Mouse (Mus musculus) forebrain, embryonic 12.5 days (tissue): ENCODE measurements at regions not wholly inside any gene's neighbourhood (a gene's known extent, or its start where the extent isn't known, plus 50 kb on each side); places are given as distances from the start of the nearest gene placed in this dataset.

Experiments used
- ATAC-seq: fragments of 200-750 bp; cut with Nextera tagmentation; 2 replicates; pipeline ENCODE4 v1.8.0; 2017; ENCODE audit warnings: moderate TSS enrichment; ENCODE audit not compliant: low FRiP score
- H3K27ac ChIP-seq: fragments of 300-500 bp; sonication (generic); 2 replicates; pipeline ENCODE4 v1.5.1; 2016; ENCODE audit warnings: mild to moderate bottlenecking
- H3K27me3 ChIP-seq: fragments of 300-500 bp; sonication (generic); 2 replicates; pipeline ENCODE4 v1.6.1; 2016; ENCODE audit warnings: mild to moderate bottlenecking
- H3K36me3 ChIP-seq: fragments of 300-500 bp; sonication (generic); replicated peaks from 2 replicates; pipeline ENCODE4 v1.6.1; 2016; ENCODE audit warnings: mild to moderate bottlenecking
- H3K4me1 ChIP-seq: fragments of 300-500 bp; sonication (generic); 2 replicates; pipeline ENCODE4 v1.6.1; 2016
- H3K4me2 ChIP-seq: fragments of 300-500 bp; sonication (generic); 2 replicates; pipeline ENCODE4 v1.6.1; 2016; ENCODE audit warnings: mild to moderate bottlenecking, moderate library complexity
- H3K4me3 ChIP-seq: fragments of 300-500 bp; sonication (generic); replicated peaks from 2 replicates; pipeline ENCODE4 v1.5.1; 2016; ENCODE audit warnings: mild to moderate bottlenecking
- H3K9ac ChIP-seq: fragments of 300-500 bp; sonication (generic); 2 replicates; pipeline ENCODE4 v1.6.1; 2016; ENCODE audit warnings: mild to moderate bottlenecking
- H3K9me3 ChIP-seq: fragments of 300-500 bp; sonication (generic); 2 replicates; pipeline ENCODE4 v1.6.1; 2016
- WGBS: fragments of 180-500 bp; shearing (Covaris S2); methylation state at CpG from one replicate; pipeline ENCODE4 v1.1.7; 2016; 5-methylcytosine and 5-hydroxymethylcytosine counted together

DNA sequence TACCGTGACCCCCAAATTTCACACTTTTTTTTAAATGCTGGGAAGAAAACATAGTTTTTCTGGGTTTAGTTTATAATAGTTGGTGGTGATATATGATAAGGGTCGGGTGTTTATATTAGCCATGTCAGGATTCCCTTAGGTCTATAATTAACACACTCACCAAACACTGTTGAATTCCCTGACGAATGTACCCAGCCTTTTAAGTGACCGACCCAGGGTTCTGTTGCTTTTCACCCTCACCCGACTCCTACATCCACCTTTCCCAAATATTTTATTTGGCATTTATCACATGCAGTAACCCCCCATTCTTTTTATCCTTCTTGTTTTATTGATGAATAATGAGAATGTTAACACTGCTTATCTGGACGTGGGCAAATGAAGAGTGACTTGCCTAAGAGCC is 389.1 kb upstream of the Fam241a start:
- Histone ChIP-seq H3K9ac (no peak overlapping the region), H3K27ac (no peak overlapping the region), H3K27me3 (no peaks in the 10 kb centered on the region), H3K4me3 (no peak overlapping the region), H3K36me3 (no peaks in the 10 kb centered on the region), H3K4me2 (no peak overlapping the region), H3K4me1 (no peaks in the 10 kb centered on the region), H3K9me3 (no peaks in the 10 kb centered on the region)
- 86% methylated on average over 6 of the region's 6 CpGs for WGBS
- no peak for ATAC-seq

DNA sequence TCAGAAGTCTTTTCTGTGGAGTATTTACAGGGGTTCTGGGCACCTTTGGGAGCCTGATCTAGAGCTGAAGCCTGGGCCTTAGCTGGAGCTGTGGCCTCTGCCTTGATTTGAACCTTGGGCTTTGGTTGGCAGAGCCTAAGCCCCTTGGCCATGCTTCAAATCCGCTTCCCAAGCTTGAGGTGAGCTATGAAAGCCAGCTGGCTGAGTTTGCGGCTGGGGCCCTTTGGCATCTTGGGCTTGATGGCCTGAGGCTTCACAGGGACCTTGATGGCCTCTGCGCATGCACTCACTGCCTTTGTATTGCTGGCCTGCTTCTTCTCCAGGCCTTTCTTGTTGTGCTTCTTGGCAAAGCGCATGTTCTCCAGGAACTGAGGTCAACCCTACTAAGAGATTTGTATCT is 384.5 kb upstream of the Fam241a start:
- Histone ChIP-seq H3K4me2 (no peak overlapping the region), H3K36me3 (no peaks in the 10 kb centered on the region), H3K27ac (no peak overlapping the region), H3K9me3 (no peaks in the 10 kb centered on the region), H3K4me1 (no peaks in the 10 kb centered on the region), H3K9ac (no peak overlapping the region), H3K4me3 (no peak overlapping the region), H3K27me3 (no peaks in the 10 kb centered on the region)
- ATAC-seq: no peak
- WGBS: 93% methylated on average over 4 of the region's 4 CpGs

- Histone ChIP-seq H3K9ac (no peak overlapping the region), H3K4me3 (no peak overlapping the region), H3K27me3 (no peaks in the 10 kb centered on the region), H3K4me2 (no peak overlapping the region), H3K27ac (no peak overlapping the region), H3K36me3 (no peaks in the 10 kb centered on the region), H3K9me3 (no peaks in the 10 kb centered on the region), H3K4me1 (no peaks in the 10 kb centered on the region)
- no peak for ATAC-seq
- 68% methylated on average over 6 of the region's 6 CpGs for WGBS
These were observed 374.5 kb upstream of the Fam241a start for GRCm38 (mm10) chr3:128270576-128270975.

GRCm38 (mm10) chr3:128261208-128261607 is 365.1 kb upstream of the Fam241a start:
- no peak for ATAC-seq
- Histone ChIP-seq H3K36me3 (no peaks in the 10 kb centered on the region), H3K9ac (no peak overlapping the region), H3K4me1 (no peaks in the 10 kb centered on the region), H3K27me3 (no peaks in the 10 kb centered on the region), H3K9me3 (no peaks in the 10 kb centered on the region), H3K4me2 (no peak overlapping the region), H3K27ac (no peak overlapping the region), H3K4me3 (no peak overlapping the region)
- WGBS: 83% methylated on average over 2 of the region's 2 CpGs

DNA sequence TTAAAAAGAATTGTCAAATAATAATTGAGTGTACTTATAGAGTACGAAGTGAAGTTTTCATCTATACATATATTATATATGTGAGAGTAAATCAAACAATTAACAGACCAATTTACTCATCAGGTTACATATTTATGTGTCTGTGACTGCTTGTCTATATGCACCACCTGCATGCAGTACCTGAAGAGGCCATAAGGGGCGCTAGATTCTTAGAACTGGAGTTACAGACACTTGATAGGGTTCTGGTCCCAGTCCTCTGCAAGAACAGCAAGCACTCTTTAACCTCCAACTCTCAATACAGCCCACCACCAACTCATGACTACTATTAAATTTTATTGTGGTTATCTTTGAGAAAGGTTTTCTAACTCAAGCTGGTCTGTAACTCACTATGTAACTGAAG is 351.7 kb upstream of the Fam241a start:
- WGBS: 69% methylated on average over 2 of the region's 2 CpGs
- H3K4me1 ChIP-seq: no peaks in the 10 kb centered on the region
- ATAC-seq: no peak
- no peak overlapping the region for H3K4me3 ChIP-seq
- H3K9me3 ChIP-seq: no peaks in the 10 kb centered on the region
- no peaks in the 10 kb centered on the region for H3K27me3 ChIP-seq
- H3K4me2 ChIP-seq: no peak overlapping the region
- no peak overlapping the region for H3K9ac ChIP-seq
- H3K36me3 ChIP-seq: no peaks in the 10 kb centered on the region
- no peak overlapping the region for H3K27ac ChIP-seq

GRCm38 (mm10) chr3:128239813-128240421 is 343.8 kb upstream of the Fam241a start:
- no peak overlapping the region for H3K9ac ChIP-seq
- no peak for ATAC-seq

GRCm38 (mm10) chr3:128230390-128230789 is 334.3 kb upstream of the Fam241a start:
- 85% methylated on average over 5 of the region's 5 CpGs for WGBS
- Histone ChIP-seq H3K4me2 (no peak overlapping the region), H3K27ac (no peak overlapping the region), H3K9ac (no peak overlapping the region), H3K27me3 (no peaks in the 10 kb centered on the region), H3K9me3 (no peaks in the 10 kb centered on the region), H3K4me3 (no peak overlapping the region), H3K36me3 (no peaks in the 10 kb centered on the region), H3K4me1 (no peaks in the 10 kb centered on the region)
- no peak for ATAC-seq

More at GRCm38 (mm10) chr3:128239813-128240421, 343.8 kb upstream of the Fam241a start:
- no peak overlapping the region for H3K27ac ChIP-seq
- H3K9me3 ChIP-seq: no peaks in the 10 kb centered on the region
- no peaks in the 10 kb centered on the region for H3K36me3 ChIP-seq
- H3K27me3 ChIP-seq: no peaks in the 10 kb centered on the region
- no peak overlapping the region for H3K4me3 ChIP-seq
- WGBS: 88% methylated on average over 7 of the region's 7 CpGs
- no peaks in the 10 kb centered on the region for H3K4me1 ChIP-seq
- H3K4me2 ChIP-seq: no peak overlapping the region

GRCm38 (mm10) chr3:128226930-128227585 is 330.9 kb upstream of the Fam241a start:
- Histone ChIP-seq H3K36me3 (no peaks in the 10 kb centered on the region), H3K4me3 (no peak overlapping the region), H3K4me2 (no peak overlapping the region), H3K9ac (no peak overlapping the region), H3K9me3 (no peaks in the 10 kb centered on the region), H3K27me3 (no peaks in the 10 kb centered on the region), H3K27ac (no peak overlapping the region), H3K4me1 (peaks cover 4% of the 10 kb centered on the region; the same call in 1 of the 2 replicates)
- no peak for ATAC-seq
- 65% methylated on average over 6 of the region's 6 CpGs for WGBS

DNA sequence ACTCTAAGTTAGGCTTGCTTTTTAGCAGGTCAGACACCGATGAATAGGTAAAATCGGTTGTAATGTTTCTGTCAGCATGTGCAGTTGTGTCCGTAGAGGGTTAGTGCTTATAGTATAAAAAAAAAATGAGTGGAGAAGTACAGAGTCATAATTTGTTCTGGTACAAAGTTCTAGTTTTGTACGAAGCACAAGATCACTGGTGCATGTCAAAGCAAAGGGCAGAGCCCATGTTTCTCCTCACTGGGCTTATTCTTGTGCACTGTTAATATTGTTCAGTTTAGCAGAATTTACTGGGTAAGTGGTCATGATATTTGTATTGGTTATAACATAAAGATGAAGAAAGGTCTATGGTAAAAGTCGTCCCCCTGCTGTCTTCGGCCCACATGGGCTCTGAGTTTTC is 330.4 kb upstream of the Fam241a start:
- Histone ChIP-seq H3K4me2 (no peak overlapping the region), H3K4me3 (no peak overlapping the region), H3K9ac (no peak overlapping the region), H3K4me1 (peaks cover 4% of the 10 kb centered on the region; the same call in 1 of the 2 replicates), H3K27ac (no peak overlapping the region), H3K36me3 (no peaks in the 10 kb centered on the region), H3K27me3 (no peaks in the 10 kb centered on the region), H3K9me3 (no peaks in the 10 kb centered on the region)
- no peak for ATAC-seq
- 88% methylated on average over 6 of the region's 6 CpGs for WGBS

- H3K4me3 ChIP-seq: no peak overlapping the region
- no peak overlapping the region for H3K27ac ChIP-seq
- ATAC-seq: 0 out of 2 replicates have a peak, but pooled peaks have one; percentile 46
- H3K27me3 ChIP-seq: no peaks in the 10 kb centered on the region
- H3K4me2 ChIP-seq: peak overlapping the region; percentile 19; the same call in 1 of the 2 replicates
- H3K36me3 ChIP-seq: no peaks in the 10 kb centered on the region
- 23% methylated on average over 12 of the region's 12 CpGs for WGBS
- peaks cover 6% of the 10 kb centered on the region; the same call in 1 of the 2 replicates for H3K4me1 ChIP-seq
- no peaks in the 10 kb centered on the region for H3K9me3 ChIP-seq
- H3K9ac ChIP-seq: no peak overlapping the region
These were observed 326.2 kb upstream of the Fam241a start for GRCm38 (mm10) chr3:128222344-128222743.

DNA sequence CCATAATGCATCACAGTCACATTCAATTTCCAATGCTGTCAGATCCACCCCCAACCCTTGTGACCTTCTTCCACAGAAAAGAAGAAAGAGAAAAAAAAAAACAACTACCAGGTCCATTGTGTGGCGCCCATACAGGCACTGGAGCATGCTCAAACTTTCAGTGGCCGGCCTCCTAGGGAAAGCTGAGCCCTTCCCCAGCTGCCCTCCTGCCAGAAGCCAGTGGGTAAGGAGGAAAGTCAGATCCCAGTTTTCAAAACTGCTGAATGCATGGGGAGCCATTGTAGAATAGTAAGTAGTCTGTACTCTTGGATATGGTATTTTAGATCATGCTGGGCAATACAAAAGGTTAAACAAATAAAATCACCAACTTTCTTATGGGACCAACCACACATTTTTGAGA is 325.5 kb upstream of the Fam241a start:
- WGBS: 34% methylated on average over 2 of the region's 2 CpGs
- Histone ChIP-seq H3K36me3 (no peaks in the 10 kb centered on the region), H3K9ac (no peak overlapping the region), H3K9me3 (no peaks in the 10 kb centered on the region), H3K27me3 (no peaks in the 10 kb centered on the region), H3K4me3 (no peak overlapping the region), H3K4me1 (peaks cover 6% of the 10 kb centered on the region; the same call in 1 of the 2 replicates), H3K27ac (no peak overlapping the region), H3K4me2 (no peak overlapping the region)
- no peak for ATAC-seq

DNA sequence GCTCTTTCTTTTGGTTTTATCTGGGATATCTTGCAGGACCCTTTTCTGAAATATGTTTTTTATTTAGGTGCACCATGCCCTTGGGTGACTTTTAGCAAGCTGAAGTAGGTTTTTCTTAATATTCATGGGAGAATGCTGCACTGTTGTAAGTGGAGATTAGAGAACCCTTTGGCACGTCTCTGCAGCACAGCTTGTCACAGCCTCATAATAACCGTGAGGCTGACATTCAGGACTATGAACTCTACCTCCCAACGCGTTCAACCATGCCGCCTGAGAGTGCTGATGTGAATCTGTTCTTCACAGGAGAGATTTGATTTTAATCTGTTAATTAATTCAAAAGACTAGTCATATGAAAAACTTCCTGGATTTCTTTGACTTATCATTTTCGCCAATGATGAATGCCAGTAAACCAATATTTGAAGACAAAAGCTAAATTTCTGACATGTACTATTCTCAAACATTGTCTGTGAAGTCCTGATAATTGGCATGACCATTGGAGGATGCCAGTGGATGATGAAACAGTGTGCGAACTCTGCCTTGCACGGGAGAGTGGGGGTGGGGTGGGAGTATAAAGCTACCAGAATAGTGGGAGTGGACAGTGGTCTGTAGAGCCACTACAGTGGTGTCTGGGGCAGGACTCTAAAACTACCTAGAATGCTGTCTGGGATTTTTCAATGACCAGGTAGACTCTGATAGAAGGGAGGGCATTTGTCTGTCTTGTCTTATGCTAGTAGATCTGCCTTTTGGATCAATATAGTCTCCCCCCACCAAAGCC is 324.8 kb upstream of the Fam241a start:
- no peaks in the 10 kb centered on the region for H3K27me3 ChIP-seq
- no peak overlapping the region for H3K4me2 ChIP-seq
- H3K27ac ChIP-seq: no peak overlapping the region
- H3K36me3 ChIP-seq: no peaks in the 10 kb centered on the region
- H3K9me3 ChIP-seq: no peaks in the 10 kb centered on the region
- no peak overlapping the region for H3K9ac ChIP-seq
- peaks cover 6% of the 10 kb centered on the region; the same call in 1 of the 2 replicates for H3K4me1 ChIP-seq
- no peak for ATAC-seq
- H3K4me3 ChIP-seq: no peak overlapping the region
- WGBS: 72% methylated on average over 8 of the region's 8 CpGs
